Mouse (Mus musculus): ENCODE measurements around the gene Igf1r. TPM values are rescaled to one million over a fixed set of nuclear protein-coding genes. Genes with fewer than 3 reads are reported as not detected.

The Igf1r gene
- polyA plus RNA-seq, 1 experiment from 2014 or later: 18.1 TPM

Other genes with a start within 250 kb of the Igf1r start
- gene Synm, start 193.1 kb upstream of the Igf1r start, polyA plus RNA-seq (2015; fragmentation: Nextera tagmentation; extraction: Ambion mirVana): 0.60 and 1.2 TPM in 2 replicates